Mouse (Mus musculus): ENCODE measurements around the gene Uck1.

Gene Uck1

DNA sequence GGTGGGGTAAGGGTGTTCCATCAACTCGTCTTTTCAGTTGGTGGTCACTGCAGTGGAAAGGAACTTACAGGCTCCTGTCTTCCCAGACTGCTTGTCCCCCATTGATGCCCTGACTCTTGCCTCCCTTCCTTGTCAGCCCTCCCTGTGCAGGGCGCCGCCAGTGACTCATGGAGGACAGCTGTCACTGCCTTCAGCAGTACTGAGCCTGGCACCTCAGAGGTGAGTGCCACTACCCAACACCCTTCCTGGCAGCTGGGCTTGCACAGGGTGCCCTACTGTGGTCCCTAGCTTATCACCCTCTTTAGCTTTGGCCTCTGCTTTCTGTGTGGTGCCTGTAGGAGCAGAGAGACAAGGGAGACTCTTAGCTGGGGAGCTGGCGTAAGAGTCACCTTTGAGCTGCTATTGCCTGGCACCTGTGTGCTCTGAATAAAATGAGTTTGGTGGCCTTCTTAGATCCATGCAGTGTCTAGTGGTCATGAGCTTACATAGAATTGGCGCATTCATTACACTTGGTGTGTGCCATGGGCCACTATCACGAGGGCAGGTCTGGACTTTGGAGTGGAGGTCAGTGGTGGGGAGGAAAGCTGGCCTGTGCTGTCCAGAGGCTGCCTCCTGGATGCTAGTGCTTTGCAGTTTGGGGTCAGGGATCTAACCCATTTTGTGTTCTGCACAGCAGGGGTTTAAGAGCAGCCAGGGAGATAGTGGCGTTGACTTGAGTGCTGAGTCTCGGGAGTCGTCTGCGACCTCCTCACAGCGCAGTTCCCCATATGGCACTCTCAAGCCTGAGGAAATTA is 41.2 kb downstream of the Uck1 start:
- DNase-seq = peak; percentile 44 to 47

DNA sequence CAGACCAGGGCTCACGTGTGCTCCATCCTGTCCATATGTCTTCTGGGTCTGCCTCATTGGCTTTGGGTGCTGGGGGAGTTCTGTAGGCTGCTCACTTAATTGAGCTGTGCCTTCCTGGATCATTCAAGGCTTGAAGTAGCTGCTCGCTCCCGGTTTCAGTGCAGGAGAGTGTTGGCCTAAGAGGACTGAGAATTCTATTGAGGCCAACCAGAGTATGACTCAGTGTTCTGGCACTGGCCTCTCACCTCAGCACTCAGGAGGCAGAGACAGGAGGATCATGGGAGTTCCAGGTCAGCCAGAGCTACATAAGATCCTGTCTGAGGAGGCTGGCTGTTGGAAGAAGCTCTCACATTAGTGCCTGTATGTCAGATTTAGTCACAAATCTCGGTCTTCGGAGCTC is 41.8 kb downstream of the Uck1 start:
- peak; percentile 31 to 50 for DNase-seq

DNA sequence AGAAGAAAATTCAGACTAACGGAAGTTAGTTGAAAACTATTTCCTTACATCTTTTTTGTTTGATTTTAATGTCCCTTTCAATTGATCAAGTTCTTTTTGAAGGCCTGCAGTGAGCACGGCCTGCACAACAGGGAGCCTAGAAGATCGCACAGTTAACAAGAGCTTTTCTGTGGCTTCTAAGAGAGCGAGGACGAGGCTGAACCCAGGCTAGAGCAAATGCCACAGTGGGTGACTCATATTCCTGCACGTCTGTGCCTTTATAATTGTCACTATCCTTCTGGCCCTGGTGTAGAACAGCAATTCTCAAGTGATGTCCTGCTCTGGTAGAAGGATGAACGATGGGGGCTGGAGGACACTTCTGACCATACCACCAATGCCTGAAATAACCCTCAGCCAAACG is 42.3 kb downstream of the Uck1 start:
- DNase-seq = no peak

DNA sequence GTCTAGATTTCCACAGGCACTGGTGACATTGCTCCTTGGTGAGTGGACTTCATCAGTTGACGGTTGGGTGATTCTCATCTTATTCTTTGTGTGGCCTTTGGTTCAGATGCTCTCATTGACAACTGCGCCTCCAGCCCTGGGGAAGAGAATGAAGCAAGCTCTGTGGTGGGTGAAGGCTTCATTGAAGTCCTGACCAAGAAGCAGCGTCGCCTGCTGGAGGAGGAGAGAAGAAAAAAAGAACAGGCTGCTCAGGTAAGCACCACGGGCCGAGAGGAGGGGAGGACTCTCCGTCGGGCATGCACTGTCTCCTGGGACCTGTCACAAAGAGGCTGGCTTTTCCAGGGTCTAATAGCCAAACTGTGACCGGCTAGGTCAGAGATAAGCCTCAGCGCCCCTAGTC is 43.5 kb downstream of the Uck1 start:
- DNase-seq = no peak

DNA sequence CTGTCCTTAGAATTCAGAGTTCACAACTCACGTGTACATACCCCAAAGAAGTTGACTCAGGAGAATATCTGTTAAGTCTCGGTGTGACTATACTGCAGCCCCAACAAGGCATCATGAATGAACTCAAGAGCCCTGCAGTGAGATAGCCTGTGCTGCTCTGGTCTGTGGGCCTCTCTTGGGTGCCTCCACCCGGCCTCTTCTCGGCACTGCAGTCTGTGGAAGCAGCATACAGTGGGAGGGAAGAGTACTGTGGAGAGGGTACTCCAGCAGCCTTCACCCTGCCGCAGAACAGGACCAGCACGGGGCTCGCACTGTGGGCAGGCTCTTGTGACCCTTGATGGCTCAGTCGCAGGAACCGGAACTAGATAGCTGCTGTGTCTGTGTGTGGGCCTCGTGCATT is 44.4 kb downstream of the Uck1 start:
- DNase-seq = no peak

DNA sequence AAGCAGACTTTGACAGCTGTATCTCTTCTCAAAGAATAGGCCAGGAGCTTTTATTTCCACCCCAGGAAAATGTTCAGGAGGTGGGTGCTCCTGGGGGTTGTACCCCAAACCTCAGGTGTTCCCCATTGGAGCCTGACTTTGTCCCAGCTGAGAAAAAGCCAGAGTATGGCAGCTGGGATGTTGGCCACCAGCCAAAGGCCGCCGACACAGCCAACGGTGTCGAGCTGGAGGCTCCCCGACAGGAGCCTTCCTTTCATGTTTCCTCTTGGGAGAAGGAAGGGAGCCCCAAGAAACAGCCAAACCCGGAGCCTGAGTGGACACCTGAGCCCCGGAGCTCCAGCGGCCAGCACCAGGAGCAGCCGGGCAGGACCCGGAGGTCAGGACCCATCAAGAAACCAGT is 47.0 kb downstream of the Uck1 start:
- DNase-seq = no peak

DNA sequence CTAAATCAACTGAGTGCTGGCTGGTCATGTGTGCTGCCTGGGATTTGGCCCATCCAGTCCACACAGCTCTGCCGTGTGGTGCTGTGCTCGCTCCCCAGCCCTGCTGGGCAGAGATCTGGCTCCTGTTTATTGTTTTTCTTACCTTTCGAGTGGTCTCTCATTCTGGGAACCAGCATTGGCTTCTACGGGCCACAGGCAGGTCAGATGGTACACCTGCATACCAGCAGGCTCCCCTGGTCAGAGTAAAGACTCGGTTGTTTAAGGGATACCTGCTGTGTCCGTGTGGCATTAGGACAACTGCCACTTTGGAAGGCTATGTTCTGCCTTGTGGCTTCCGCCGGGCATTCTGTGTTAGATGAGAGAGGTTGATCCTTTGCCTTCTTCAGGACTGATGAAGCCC is 48.3 kb downstream of the Uck1 start:
- DNase-seq = peak; percentile 50 to 71

DNA sequence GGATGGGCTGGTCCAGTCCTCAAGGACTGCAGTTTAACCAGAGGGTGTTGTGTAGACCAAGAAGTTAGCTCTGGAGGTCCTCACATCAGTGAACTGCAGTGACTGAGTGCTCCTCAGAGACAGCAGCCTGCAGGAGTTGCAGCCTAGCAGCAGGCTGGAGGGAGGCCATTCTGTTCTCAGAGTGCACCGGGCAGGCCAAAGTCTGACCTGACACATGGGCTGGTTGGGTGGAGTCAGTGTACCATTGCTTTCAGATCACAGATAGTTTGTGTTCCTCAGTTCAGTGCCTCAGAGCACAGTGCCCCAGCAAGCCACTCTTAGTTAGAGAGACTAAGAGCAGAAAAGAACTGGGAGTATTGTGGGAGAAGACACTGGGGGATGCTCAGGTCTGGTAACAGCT is 52.3 kb downstream of the Uck1 start:
- no peak for DNase-seq
